Mouse (Mus musculus) kidney, adult 2 months (tissue): ENCODE data around the gene Dnaic2. TPM values are rescaled to one million over a fixed set of nuclear protein-coding genes. Genes with fewer than 3 reads are reported as not detected.
A peak's percentile ranks its signal among the peaks of the same experiment; 100 is the strongest.

Source experiments
- DNase-seq: peaks from one replicate; pipeline ENCODE4 v3.0.0; 2021
- H3K27ac ChIP-seq: fragments of 200-500 bp; 2 replicates; pipeline ENCODE4 v1.5.1; 2012; ENCODE audit warnings: low read depth, low read length, control low read depth, inconsistent platforms; ENCODE audit not compliant: insufficient read depth
- H3K27me3 ChIP-seq: fragments of 200-500 bp; replicated peaks from 2 replicates; pipeline ENCODE4 v1.6.1; 2012; ENCODE audit warnings: mild to moderate bottlenecking, moderate library complexity, low read length, inconsistent platforms; ENCODE audit not compliant: control insufficient read depth, insufficient read depth
- H3K36me3 ChIP-seq: fragments of 200-500 bp; 2 replicates; pipeline ENCODE4 v1.6.1; 2012; ENCODE audit warnings: mild to moderate bottlenecking, moderate library complexity, low read length, inconsistent platforms; ENCODE audit not compliant: control insufficient read depth, insufficient read depth
- H3K4me1 ChIP-seq: fragments of 200-500 bp; 2 replicates; pipeline ENCODE4 v1.6.1; 2011; ENCODE audit warnings: low read length; ENCODE audit not compliant: control insufficient read depth, insufficient read depth
- H3K4me3 ChIP-seq: fragments of 200-500 bp; 2 replicates; pipeline ENCODE4 v1.5.1; 2011; ENCODE audit warnings: mild to moderate bottlenecking, low read depth, low read length, control low read depth; ENCODE audit not compliant: insufficient read depth
- CTCF ChIP-seq: fragments of 200-500 bp; conservative IDR thresholded peaks from 2 replicates; pipeline ENCODE4 v1.5.1; 2011; ENCODE audit warnings: low read depth, mild to moderate bottlenecking, control low read depth, low read length, moderate library complexity, mixed read lengths; ENCODE audit not compliant: insufficient read depth, insufficient read length
- POLR2A ChIP-seq: fragments of 200-500 bp; IDR thresholded peaks from one replicate; pipeline ENCODE4 v1.6.1; 2011; ENCODE audit warnings: low read depth, low read length, control low read depth
- WGBS: fragments of 180-500 bp; shearing (Covaris S2); methylation state at CpG from one replicate; pipeline ENCODE4 v1.1.7; 2018; 5-methylcytosine and 5-hydroxymethylcytosine counted together
- polyA plus RNA-seq: library from polyadenylated mRNA; depleted of rRNA; stranded (reverse); fragments of >200 nt; gene quantifications from 2 replicates; pipeline ENCODE4 v1.2.3, GENCODE M21; 2012

The Dnaic2 gene
- polyA plus RNA-seq, 1 experiment = 0.47 TPM

DNA sequence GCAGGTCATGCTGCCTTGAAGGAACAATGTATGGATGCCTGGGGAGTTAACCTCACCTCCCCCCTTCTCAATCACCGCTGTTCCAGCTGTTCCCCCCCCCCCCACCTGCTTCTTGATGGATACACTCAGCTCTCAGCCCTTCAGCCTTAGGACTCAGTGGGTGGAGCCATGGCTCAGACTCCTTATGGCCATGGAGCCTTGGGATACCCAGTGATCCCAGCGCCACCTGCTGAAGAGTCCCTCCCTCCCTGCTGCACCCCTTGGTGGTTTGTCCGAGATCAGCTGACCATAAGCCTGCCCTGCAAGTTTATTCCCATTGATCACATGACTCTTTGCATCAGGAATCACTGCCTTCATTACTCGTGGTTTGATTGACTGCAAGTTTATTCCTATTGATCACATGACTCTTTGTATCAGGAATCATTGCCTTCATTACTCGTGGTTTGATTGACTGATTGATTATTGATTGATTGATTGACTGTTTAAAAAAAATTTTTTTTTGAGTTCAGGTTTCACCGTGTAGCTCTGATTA is 2.7 kb downstream of the Dnaic2 start:
- no peak overlapping the region for H3K27ac ChIP-seq
- no peak for TF ChIP-seq CTCF
- no peak for TF ChIP-seq POLR2A
- WGBS = 59% methylated on average over 6 of the region's 6 CpGs

DNA sequence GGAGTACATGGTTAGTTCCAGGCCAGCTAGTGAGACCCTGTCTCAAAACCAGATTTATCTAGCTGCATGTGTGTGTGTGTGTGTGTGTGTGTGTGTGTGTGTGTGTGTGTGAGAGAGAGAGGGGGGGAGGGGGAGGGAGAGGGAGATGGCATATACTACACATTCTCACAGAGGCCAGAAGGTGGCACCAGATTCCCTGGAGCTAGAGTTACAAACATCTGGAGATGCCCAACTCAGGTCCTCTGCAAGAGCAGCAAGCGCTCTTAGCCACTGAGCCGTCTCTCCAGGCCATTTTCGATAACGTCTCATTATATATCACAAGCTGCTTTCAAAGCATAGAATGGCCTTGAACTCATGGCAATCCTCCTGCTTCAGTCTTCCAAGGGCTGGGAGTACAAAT is 4.5 kb downstream of the Dnaic2 start:
- Histone ChIP-seq H3K4me1 (peaks cover 3% of the 10 kb centered on the region; the same call in 1 of the 2 replicates), H3K27ac (no peak overlapping the region), H3K4me3 (no peak overlapping the region), H3K36me3 (no peaks in the 10 kb centered on the region), H3K27me3 (no peaks in the 10 kb centered on the region)
- DNase-seq = no peak
- WGBS = 77% methylated on average over 4 of the region's 4 CpGs
- TF ChIP-seq POLR2A = no peak
- TF ChIP-seq CTCF = no peak

More for the DNA sequence above, 2.7 kb downstream of the Dnaic2 start:
- peaks cover 3% of the 10 kb centered on the region; the same call in 1 of the 2 replicates for H3K4me1 ChIP-seq
- no peaks in the 10 kb centered on the region for H3K27me3 ChIP-seq
- no peak for DNase-seq
- H3K36me3 ChIP-seq = no peaks in the 10 kb centered on the region
- H3K4me3 ChIP-seq = no peak overlapping the region

DNA sequence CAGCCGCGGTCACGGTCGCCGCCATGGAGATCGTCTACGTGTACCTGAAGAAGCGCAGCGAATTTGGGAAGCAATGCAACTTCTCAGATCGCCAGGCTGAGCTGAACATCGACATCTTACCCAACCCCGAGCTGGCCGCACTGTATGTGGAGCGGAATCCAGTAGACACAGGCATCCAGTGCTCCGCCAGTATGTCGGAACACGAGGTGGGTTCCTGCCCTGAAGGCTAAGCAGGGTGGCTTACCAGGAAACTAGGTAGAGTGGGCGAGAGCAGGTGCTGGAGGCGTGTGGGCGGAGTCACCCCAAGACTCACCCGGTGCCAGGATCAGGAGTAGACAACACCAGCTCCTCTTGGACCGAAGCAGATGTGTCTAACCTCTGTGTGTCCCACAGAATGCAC is 5.7 kb downstream of the Dnaic2 start:
- Histone ChIP-seq H3K27me3 (no peaks in the 10 kb centered on the region), H3K4me1 (no peaks in the 10 kb centered on the region), H3K4me3 (no peak overlapping the region), H3K36me3 (no peaks in the 10 kb centered on the region), H3K27ac (no peak overlapping the region)
- WGBS = 78% methylated on average over 22 of the region's 22 CpGs
- DNase-seq = no peak
- TF ChIP-seq POLR2A = no peak
- TF ChIP-seq CTCF = no peak

DNA sequence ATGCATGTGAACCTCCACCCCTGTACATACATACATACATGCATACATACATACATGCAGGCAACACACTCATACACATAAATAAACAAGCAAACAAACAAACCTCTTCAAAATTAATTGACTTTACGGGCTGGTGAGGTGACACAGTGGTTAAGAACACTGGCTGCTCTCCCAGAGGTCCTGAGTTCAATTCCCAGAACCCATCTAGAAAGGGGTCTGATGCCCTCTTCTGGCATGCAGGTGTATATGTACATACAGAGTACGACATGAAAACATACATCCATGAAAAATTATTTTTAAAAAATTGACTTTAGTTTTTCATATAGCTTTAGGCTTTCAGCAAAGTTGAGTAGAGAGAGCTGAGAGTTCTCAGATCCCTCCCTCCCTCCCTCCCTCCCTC is 8.9 kb downstream of the Dnaic2 start:
- H3K27ac ChIP-seq = no peak overlapping the region
- WGBS = 76% methylated on average over 2 of the region's 2 CpGs
- no peak overlapping the region for H3K4me3 ChIP-seq
- no peaks in the 10 kb centered on the region for H3K36me3 ChIP-seq
- no peak for DNase-seq
- no peak for TF ChIP-seq CTCF
- TF ChIP-seq POLR2A = no peak
- H3K4me1 ChIP-seq = no peaks in the 10 kb centered on the region
- H3K27me3 ChIP-seq = no peaks in the 10 kb centered on the region

DNA sequence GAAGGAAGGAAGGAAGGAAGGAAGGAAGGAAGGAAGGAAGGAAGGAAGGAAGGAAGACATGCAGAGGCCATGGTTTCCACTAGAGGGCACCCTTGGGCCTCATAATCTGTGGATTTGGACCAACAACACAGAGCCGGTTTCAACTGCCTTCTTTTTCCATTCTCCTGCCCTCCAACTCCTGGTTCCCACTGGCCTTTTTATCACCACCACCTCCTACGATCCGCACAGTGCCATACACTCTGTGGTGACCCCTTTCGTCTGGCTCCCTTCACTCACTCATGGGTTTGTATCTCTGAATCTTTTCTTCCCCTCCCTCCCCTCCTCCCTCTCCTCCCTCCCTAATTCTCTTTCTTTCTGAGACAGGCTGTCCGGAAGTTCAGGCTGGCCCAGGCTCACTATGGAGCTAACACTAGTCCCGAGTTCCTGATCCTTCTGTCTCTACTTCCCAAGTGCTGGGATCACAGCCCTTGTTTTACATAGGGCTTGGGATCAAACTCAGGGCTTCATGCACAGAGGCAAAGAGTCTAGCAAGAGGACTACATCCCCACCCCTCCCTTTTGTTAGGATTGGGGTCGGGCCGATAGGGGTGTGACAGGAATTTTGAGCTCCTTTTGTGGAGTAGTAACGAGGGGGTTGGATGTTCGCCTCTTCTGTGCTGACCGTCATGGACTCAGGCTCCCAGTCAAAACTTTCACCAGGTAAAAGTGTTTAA is 9.9 kb downstream of the Dnaic2 start:
- H3K27ac ChIP-seq = no peak overlapping the region
- no peak for TF ChIP-seq POLR2A
- TF ChIP-seq CTCF = peak; percentile 70
- H3K27me3 ChIP-seq = no peaks in the 10 kb centered on the region
- H3K4me3 ChIP-seq = no peak overlapping the region
- WGBS = 38% methylated on average over 11 of the region's 11 CpGs
- no peaks in the 10 kb centered on the region for H3K4me1 ChIP-seq
- no peaks in the 10 kb centered on the region for H3K36me3 ChIP-seq
- DNase-seq = peak; percentile 57

DNA sequence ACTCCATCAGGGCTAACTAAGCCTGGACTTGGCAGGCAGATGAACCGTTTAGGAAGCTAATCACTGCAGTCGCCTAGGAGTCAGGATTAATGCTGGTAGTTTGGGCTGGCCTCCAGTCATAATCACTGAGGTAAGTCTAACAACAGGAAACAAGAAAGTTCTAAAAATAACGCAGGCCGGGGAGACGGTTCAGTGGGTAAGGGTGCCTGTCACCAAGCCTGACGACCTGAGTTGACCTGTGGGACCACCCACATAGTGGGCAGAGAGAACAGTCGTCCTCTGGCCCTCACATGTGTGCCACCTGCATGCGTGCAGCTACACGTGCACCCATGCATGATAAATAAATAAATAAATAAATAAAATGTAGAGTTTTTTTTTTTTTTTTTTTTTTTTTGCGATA is 13.4 kb downstream of the Dnaic2 start:
- Histone ChIP-seq H3K27ac (no peak overlapping the region), H3K36me3 (no peaks in the 10 kb centered on the region), H3K4me1 (no peaks in the 10 kb centered on the region), H3K27me3 (no peaks in the 10 kb centered on the region), H3K4me3 (no peak overlapping the region)
- TF ChIP-seq CTCF (no peak), POLR2A (no peak)
- DNase-seq = peak; percentile 26
- 17% methylated on average over 10 of the region's 10 CpGs for WGBS

DNA sequence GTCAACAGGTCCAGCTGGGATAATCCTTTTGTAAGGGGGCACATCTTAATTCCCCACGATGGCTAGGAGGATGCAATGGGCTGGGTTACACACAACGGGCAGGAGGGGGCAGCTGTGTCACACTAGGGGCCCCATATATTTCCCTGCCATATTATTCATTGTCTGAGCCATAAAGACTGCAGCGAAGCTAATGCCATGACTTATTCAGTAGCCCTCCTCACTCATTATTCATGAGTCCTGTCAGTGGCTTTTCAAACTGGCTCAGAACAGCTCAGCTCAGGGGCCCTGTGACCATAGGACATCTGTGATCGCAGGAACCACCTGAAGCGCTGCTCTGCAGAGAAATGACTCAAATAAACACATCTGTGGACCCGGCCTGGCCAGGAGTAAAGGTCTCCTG is 14.2 kb downstream of the Dnaic2 start:
- WGBS = 51% methylated on average over 6 of the region's 6 CpGs
- H3K27ac ChIP-seq = no peak overlapping the region
- H3K4me3 ChIP-seq = no peak overlapping the region
- no peak for DNase-seq
- no peak for TF ChIP-seq CTCF
- TF ChIP-seq POLR2A = no peak
- no peaks in the 10 kb centered on the region for H3K4me1 ChIP-seq
- no peaks in the 10 kb centered on the region for H3K27me3 ChIP-seq
- H3K36me3 ChIP-seq = no peaks in the 10 kb centered on the region
